Mouse (Mus musculus) thymus, adult 2 months (tissue): ENCODE data around the gene Ssc4d.

Source experiments
- CTCF ChIP-seq: fragments of 200-500 bp; IDR thresholded peaks from 2 replicates; pipeline ENCODE4 v1.5.1; 2012; ENCODE audit warnings: mild to moderate bottlenecking, control low read depth, low read length, moderate library complexity, borderline replicate concordance; ENCODE audit not compliant: control insufficient read depth, poor library complexity, insufficient read depth; ENCODE audit errors: extremely low read depth
- POLR2A ChIP-seq: fragments of 200-500 bp; IDR thresholded peaks from 2 replicates; pipeline ENCODE4 v1.6.1; 2012; ENCODE audit warnings: mild to moderate bottlenecking, low read length, control low read depth, moderate library complexity; ENCODE audit not compliant: control insufficient read depth, poor library complexity, insufficient read depth; ENCODE audit errors: extremely low read depth

GRCm38 (mm10) chr5:136018726-136019125 is 44.4 kb upstream of the Ssc4d start:
- TF ChIP-seq CTCF (no peak), POLR2A (no peak)
